Mouse (Mus musculus) spleen, adult 2 months (tissue): Measurements from ENCODE around the gene Grin2c.

Experiments used
- CTCF ChIP-seq: fragments of 200-500 bp; IDR thresholded peaks from 2 replicates; pipeline ENCODE4 v1.5.1; 2011; ENCODE audit warnings: mild to moderate bottlenecking, inconsistent platforms; ENCODE audit not compliant: insufficient read depth, insufficient read length, insufficient replicate concordance; ENCODE audit errors: extremely low read depth
- POLR2A ChIP-seq: fragments of 200-500 bp; IDR thresholded peaks from 2 replicates; pipeline ENCODE4 v1.6.1; 2011; ENCODE audit warnings: low read depth, low read length, inconsistent platforms

- no peak for TF ChIP-seq POLR2A
- TF ChIP-seq CTCF = no peak
Measured at GRCm38 (mm10) chr11:115301351-115301750, 34.3 kb upstream of the Grin2c start.
